In the genomic region with DNA sequence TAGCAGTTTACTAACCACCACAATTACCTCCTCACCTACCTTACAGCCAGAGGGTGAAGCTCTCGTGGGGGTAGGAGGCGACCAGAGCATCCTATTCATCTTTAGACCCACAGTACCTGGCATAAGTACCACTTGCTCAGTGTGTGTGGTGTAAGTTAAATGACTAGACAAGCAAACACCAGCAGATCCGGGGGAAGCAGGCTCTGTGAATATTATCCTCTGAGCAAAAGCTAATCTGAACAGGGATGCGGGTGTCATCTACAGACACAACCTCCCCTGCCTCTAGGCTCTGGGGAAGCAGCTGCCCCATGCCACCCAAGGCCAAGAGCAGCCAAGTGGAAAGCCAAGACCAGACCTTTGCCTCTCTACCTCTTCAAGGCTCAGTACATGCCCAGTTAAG, we compare ENCODE assay signal across 9 mouse cellular contexts.
DNase-seq lines count a peak whose midpoint lies in the region; ATAC-seq and TF ChIP-seq lines count a peak whose summit lies in the region.
"Had no signal": no experiment of that assay in that cellular context is flagged by ENCODE, and none has a peak within 500 bp of the region (broad histone marks: within the 10 kb centered on the region; RNA-seq: fewer than 3 reads in every experiment).

No protein-coding gene starts in this region.

- no peaks in the 10 kb centered on the region for H3K9me3 ChIP-seq in kidney, embryonic 14.5 days (ENCODE audit: control insufficient read depth, low read length)
- H3K9me3 ChIP-seq in hindbrain, embryonic 15.5 days = no peaks in the 10 kb centered on the region
- H3K9me3 ChIP-seq in liver, postnatal 0 days (ENCODE audit: low read length) = no peaks in the 10 kb centered on the region
- H3K9me3 ChIP-seq: neural tube, embryonic 12.5 days had no signal

- peak; percentile 79 for DNase-seq in kidney, adult 11 months
- peak; percentile 69 to 72 for DNase-seq in cerebellum, postnatal 10 days
- peak; percentile 50 to 59 for DNase-seq in layer of hippocampus, postnatal 14 days (ENCODE audit: low spot score in 2 of 2)
- DNase-seq in liver = no peak
- DNase-seq in liver, postnatal 0 days = no peak
- DNase-seq in urinary bladder, postnatal 14 days (ENCODE audit: low spot score) = no peak

- H3K27ac ChIP-seq in kidney, embryonic 14.5 days (ENCODE audit: low read depth, low read length) = no peak overlapping the region; the same call in 1 of the 2 replicates
- H3K27ac ChIP-seq in hindbrain, embryonic 15.5 days (replicated peaks) = peak overlapping the region; percentile 70
- H3K27ac ChIP-seq in liver, postnatal 0 days (ENCODE audit: low read depth) = no peak overlapping the region
- H3K27ac ChIP-seq: neural tube, embryonic 12.5 days had no signal

- H3K27me3 ChIP-seq in kidney, embryonic 14.5 days (ENCODE audit: control insufficient read depth, insufficient read depth, low read length) = no peaks in the 10 kb centered on the region
- H3K27me3 ChIP-seq in hindbrain, embryonic 15.5 days = no peaks in the 10 kb centered on the region
- no peaks in the 10 kb centered on the region for H3K27me3 ChIP-seq in liver, postnatal 0 days (ENCODE audit: insufficient read depth, low read length)
- H3K27me3 ChIP-seq: neural tube, embryonic 12.5 days had no signal

- H3K4me1 ChIP-seq in kidney, embryonic 14.5 days (ENCODE audit: control insufficient read depth, insufficient read depth, low read length) = peaks cover 13% of the 10 kb centered on the region; the same call in 1 of the 2 replicates
- peaks cover 25% of the 10 kb centered on the region for H3K4me1 ChIP-seq in hindbrain, embryonic 15.5 days (replicated peaks)
- H3K4me1 ChIP-seq in liver, postnatal 0 days (ENCODE audit: insufficient read depth) = peaks cover 18% of the 10 kb centered on the region
- H3K4me1 ChIP-seq: neural tube, embryonic 12.5 days had no signal

- H3K9ac ChIP-seq in kidney, embryonic 14.5 days (ENCODE audit: low read depth, low read length) = no peak overlapping the region
- H3K9ac ChIP-seq in hindbrain, embryonic 15.5 days = no peak overlapping the region
- no peak overlapping the region for H3K9ac ChIP-seq in liver, postnatal 0 days (replicated peaks)
- H3K9ac ChIP-seq: neural tube, embryonic 12.5 days had no signal

- no peak for ATAC-seq in kidney, embryonic 14.5 days (ENCODE audit: low FRiP score, low TSS enrichment)
- ATAC-seq in hindbrain, embryonic 15.5 days (ENCODE audit: low FRiP score, low read depth) = no peak
- ATAC-seq in liver, postnatal 0 days = no peak

- TF ChIP-seq EP300 in liver, postnatal 0 days (IDR thresholded peaks at IDR 0.05; ENCODE audit: low read depth) = no peak

- no peak overlapping the region for H3K4me3 ChIP-seq in kidney, embryonic 14.5 days (ENCODE audit: low read length)
- no peak overlapping the region for H3K4me3 ChIP-seq in hindbrain, embryonic 15.5 days
- no peak overlapping the region for H3K4me3 ChIP-seq in liver, postnatal 0 days (ENCODE audit: low read depth, low read length)
- H3K4me3 ChIP-seq: neural tube, embryonic 12.5 days had no signal

- 55% methylated on average over 4 of the region's 4 CpGs for WGBS in kidney, embryonic 14.5 days
- 76% methylated on average over 4 of the region's 4 CpGs for WGBS in hindbrain, embryonic 15.5 days
- 75% methylated on average over 4 of the region's 4 CpGs for WGBS in liver, postnatal 0 days (ENCODE audit: insufficient replicate concordance)

- no peaks in the 10 kb centered on the region for H3K36me3 ChIP-seq in kidney, embryonic 14.5 days (ENCODE audit: control insufficient read depth, insufficient read depth, low read length)
- no peaks in the 10 kb centered on the region for H3K36me3 ChIP-seq in hindbrain, embryonic 15.5 days
- H3K36me3 ChIP-seq in liver, postnatal 0 days (replicated peaks; ENCODE audit: insufficient read depth, low read length) = no peaks in the 10 kb centered on the region
- H3K36me3 ChIP-seq: neural tube, embryonic 12.5 days had no signal

- no peak for TF ChIP-seq CTCF in liver, postnatal 0 days (IDR thresholded peaks at IDR 0.05; ENCODE audit: low read depth)

- no peak overlapping the region for H3K4me2 ChIP-seq in kidney, embryonic 14.5 days (replicated peaks; ENCODE audit: low read depth, low read length)
- H3K4me2 ChIP-seq in hindbrain, embryonic 15.5 days = no peak overlapping the region
- H3K4me2 ChIP-seq in liver, postnatal 0 days (ENCODE audit: low read depth, low read length) = no peak overlapping the region
- H3K4me2 ChIP-seq: neural tube, embryonic 12.5 days had no signal

Comparison
In these comparisons a context has a peak if more than half of its experiments do, and no peak if none do; other contexts are left out.
1. DNase-seq: peak in kidney, adult 11 months (single experiment), cerebellum, postnatal 10 days (2 of 2) and layer of hippocampus, postnatal 14 days (2 of 2); none in liver (single experiment), liver, postnatal 0 days (single experiment) and urinary bladder, postnatal 14 days (single experiment).